Mouse (Mus musculus) mammary gland, adult 2 months (tissue): Measurements from ENCODE around the gene Eif3g. TPM values are rescaled to one million over a fixed set of nuclear protein-coding genes. Genes with fewer than 3 reads are reported as not detected.

Source experiments
- polyA plus RNA-seq: library from polyadenylated mRNA; depleted of rRNA; stranded (reverse); fragments of >200 nt; gene quantifications from 2 replicates; pipeline ENCODE4 v1.2.3, GENCODE M21; 2012; ENCODE audit warnings: low replicate concordance; rRNA removed

Eif3g gene
- polyA plus RNA-seq, result 83.8 and 108 TPM in 2 replicates

DNA sequence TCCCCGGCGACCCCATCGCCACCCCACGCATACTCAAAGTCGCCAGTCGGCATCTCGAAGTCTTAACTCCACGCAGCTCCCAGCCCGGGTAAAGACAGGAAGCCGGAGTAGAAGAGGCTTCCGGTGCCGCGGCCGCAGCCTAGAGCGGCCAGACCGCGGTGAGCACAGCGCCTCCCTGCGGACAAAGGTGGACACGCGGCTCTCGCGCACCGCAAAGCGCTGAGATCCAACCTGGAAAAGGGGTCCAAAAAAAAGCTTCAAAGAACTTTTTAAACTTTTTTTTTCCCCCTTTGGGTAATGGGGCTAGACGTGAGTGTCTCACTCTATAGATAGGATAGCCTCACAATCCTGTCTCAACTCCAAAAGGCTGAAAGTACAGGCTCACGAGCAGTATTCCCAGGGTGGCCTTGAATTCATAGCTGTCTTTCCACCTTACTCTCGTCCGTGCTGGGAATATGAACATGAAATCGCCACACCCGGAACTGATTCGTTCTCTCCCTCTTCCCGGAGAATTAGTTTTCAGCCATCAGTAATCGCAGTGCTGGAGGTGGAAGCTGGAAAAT is at the start of gene Eif3g:
Eif3g (minus strand) TSS at position 113 of the 563 bp plus-strand sequence.

GRCm38 (mm10) chr9:20887704-20888385 is 10.6 kb downstream of the Eif3g start, which contains the start of gene Ppan:
Ppan (plus strand) TSS chr9:20888175.

GRCm38 (mm10) chr9:20879097-20879792 is 19.2 kb downstream of the Eif3g start, which contains the start of gene Angptl6:
Angptl6 (minus strand) TSS chr9:20879727.

GRCm38 (mm10) chr9:20868448-20869001 is 29.9 kb downstream of the Eif3g start, which contains the start of gene A230050P20Rik:
A230050P20Rik (plus strand) TSS chr9:20868642.

Other genes starting within 250 kb of the Eif3g start
- 16.0 and 19.1 TPM in 2 replicates for gene Pin1, start 246.5 kb downstream of the Eif3g start, polyA plus RNA-seq
- gene Olfm2, start 152.3 kb downstream of the Eif3g start, polyA plus RNA-seq, result 6.7 and 8.1 TPM in 2 replicates
- 78.0 and 82.3 TPM in 2 replicates for gene Col5a3, start 83.6 kb downstream of the Eif3g start, polyA plus RNA-seq
- gene Rdh8, start 80.1 kb downstream of the Eif3g start, polyA plus RNA-seq, result not detected in 2 replicates
- 84.0 and 147 TPM in 2 replicates for gene A230050P20Rik, start 30.0 kb downstream of the Eif3g start, polyA plus RNA-seq
- gene Angptl6, start 18.9 kb downstream of the Eif3g start, polyA plus RNA-seq, result 7.2 and 8.4 TPM in 2 replicates
- gene Ppan, start 10.4 kb downstream of the Eif3g start, polyA plus RNA-seq, result 50.9 and 110 TPM in 2 replicates
- 22.5 and 37.3 TPM in 2 replicates for gene Dnmt1, start 61.3 kb upstream of the Eif3g start, polyA plus RNA-seq
- gene S1pr2, start 78.2 kb upstream of the Eif3g start, polyA plus RNA-seq, result 16.7 and 18.1 TPM in 2 replicates
- gene Mrpl4, start 104.1 kb upstream of the Eif3g start, polyA plus RNA-seq, result 121 and 137 TPM in 2 replicates
- gene Icam1, start 117.4 kb upstream of the Eif3g start, polyA plus RNA-seq, result 38.8 and 51.8 TPM in 2 replicates
- gene Icam4, start 130.8 kb upstream of the Eif3g start, polyA plus RNA-seq, result 0.84 and 1.0 TPM in 2 replicates
- gene Icam5, start 133.4 kb upstream of the Eif3g start, polyA plus RNA-seq, result 0.50 and 1.5 TPM in 2 replicates
- not detected in 2 replicates for gene Zglp1, start 168.5 kb upstream of the Eif3g start, polyA plus RNA-seq
- gene Gm49373, start 174.5 kb upstream of the Eif3g start, polyA plus RNA-seq, result 0.12 and 0.17 TPM in 2 replicates
- gene Fdx1l, start 175.0 kb upstream of the Eif3g start, polyA plus RNA-seq, result 48.8 and 76.4 TPM in 2 replicates
- gene Gm38431, start 193.4 kb upstream of the Eif3g start, polyA plus RNA-seq, result 2.9 and 25.7 TPM in 2 replicates
- gene Raver1, start 193.4 kb upstream of the Eif3g start, polyA plus RNA-seq, result 50.6 and 85.3 TPM in 2 replicates
- gene Tyk2, start 232.6 kb upstream of the Eif3g start, polyA plus RNA-seq, result 37.7 and 50.2 TPM in 2 replicates